Mouse (Mus musculus) heart, embryonic 10.5 days (tissue): Measurements from ENCODE around the gene Ptpro. TPM values are rescaled to one million over a fixed set of nuclear protein-coding genes. Genes with fewer than 3 reads are reported as not detected.

ENCODE experiments used
- DNase-seq: peaks from one replicate; pipeline ENCODE4 v3.0.0-alpha.2; 2017; ENCODE audit warnings: low spot score
- H3K27ac ChIP-seq: fragments of 300-500 bp; sonication (generic); 2 replicates; pipeline ENCODE4 v1.5.1; 2016; ENCODE audit warnings: mild to moderate bottlenecking
- H3K27me3 ChIP-seq: fragments of 300-500 bp; sonication (generic); 2 replicates; pipeline ENCODE4 v1.6.1; 2016; ENCODE audit warnings: mild to moderate bottlenecking; ENCODE audit not compliant: poor library complexity, insufficient read depth, severe bottlenecking
- H3K36me3 ChIP-seq: fragments of 300-500 bp; sonication (generic); 2 replicates; pipeline ENCODE4 v1.6.1; 2016; ENCODE audit warnings: mild to moderate bottlenecking, moderate library complexity
- H3K4me1 ChIP-seq: fragments of 300-500 bp; sonication (generic); 2 replicates; pipeline ENCODE4 v1.6.1; 2016; ENCODE audit warnings: mild to moderate bottlenecking
- H3K4me3 ChIP-seq: fragments of 300-500 bp; sonication (generic); 2 replicates; pipeline ENCODE4 v1.5.1; 2016; ENCODE audit warnings: mild to moderate bottlenecking, moderate library complexity
- H3K9me3 ChIP-seq: fragments of 300-500 bp; sonication (generic); 2 replicates; pipeline ENCODE4 v1.6.1; 2016; ENCODE audit warnings: mild to moderate bottlenecking, moderate library complexity
- WGBS: fragments of 180-500 bp; shearing (Covaris S2); methylation state at CpG from one replicate; pipeline ENCODE4 v1.1.7; 2016; 5-methylcytosine and 5-hydroxymethylcytosine counted together
- polyA plus RNA-seq: library from polyadenylated mRNA; unstranded; fragments of >200 nt; fragmentation: Nextera tagmentation; extraction: Ambion mirVana; gene quantifications from 2 replicates; pipeline ENCODE4 v1.2.1, GENCODE M21; 2016

The Ptpro gene
- polyA plus RNA-seq, 1 experiment from 2014 or later = 0.72 TPM

DNA sequence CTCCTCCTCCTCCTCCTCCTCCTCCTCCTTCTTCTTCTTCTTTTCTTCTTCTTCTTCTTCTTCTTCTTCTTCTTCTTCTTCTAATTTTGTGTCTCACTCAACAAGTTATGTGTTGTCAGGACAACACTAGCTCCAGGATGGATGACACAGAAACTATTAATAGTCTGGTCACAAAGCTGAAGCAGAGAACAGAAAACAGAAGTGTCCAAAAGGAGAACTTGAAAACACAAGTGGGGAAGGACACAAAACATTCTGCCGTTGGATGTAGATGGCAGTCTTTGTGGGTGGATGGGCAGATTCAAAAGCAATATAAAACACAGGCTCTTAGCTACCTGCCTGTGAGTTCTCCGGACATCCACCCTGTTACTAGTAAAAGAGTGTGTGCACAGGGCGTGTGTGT lies 158.4 kb downstream of the Ptpro start:
- Histone ChIP-seq H3K4me1 (peaks cover 6% of the 10 kb centered on the region; the same call in 1 of the 2 replicates), H3K4me3 (no peak overlapping the region), H3K36me3 (no peaks in the 10 kb centered on the region), H3K27ac (peak overlapping the region; percentile 77), H3K9me3 (0 out of 2 replicates have a peak, but pooled peaks cover 2% of the 10 kb centered on the region), H3K27me3 (no peaks in the 10 kb centered on the region)
- WGBS = 54% methylated on average over 3 of the region's 3 CpGs
- DNase-seq = no peak

DNA sequence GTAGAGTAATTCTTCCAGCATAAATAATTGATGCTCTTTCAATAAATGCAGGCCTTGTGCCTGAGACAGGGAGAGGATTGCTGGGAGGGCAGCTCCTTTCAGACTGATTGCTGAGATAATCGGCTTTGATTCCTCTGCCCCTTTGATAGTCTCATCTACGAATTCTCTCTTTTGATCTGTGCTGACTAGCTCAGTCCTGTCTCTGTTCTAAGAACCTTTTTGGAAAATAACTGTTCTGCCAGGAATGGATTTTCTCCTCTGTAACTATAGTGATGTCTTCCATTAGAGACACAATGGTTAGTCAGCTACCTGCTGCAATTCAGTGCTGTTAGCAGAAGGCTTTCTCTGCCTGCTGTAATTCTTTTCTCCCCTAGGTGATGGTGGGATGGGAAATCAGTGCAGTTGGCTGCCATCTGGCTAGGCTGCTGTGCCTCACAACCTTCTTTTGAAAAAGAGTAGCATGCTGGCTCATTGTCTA lies 159.8 kb downstream of the Ptpro start:
- Histone ChIP-seq H3K4me1 (peaks cover 6% of the 10 kb centered on the region; the same call in 1 of the 2 replicates), H3K4me3 (no peak overlapping the region), H3K27ac (peak overlapping the region; percentile 47; the same call in 1 of the 2 replicates), H3K9me3 (0 out of 2 replicates have a peak, but pooled peaks cover 2% of the 10 kb centered on the region), H3K27me3 (no peaks in the 10 kb centered on the region), H3K36me3 (no peaks in the 10 kb centered on the region)
- DNase-seq = no peak
- 62% methylated on average over 2 of the region's 2 CpGs for WGBS

DNA sequence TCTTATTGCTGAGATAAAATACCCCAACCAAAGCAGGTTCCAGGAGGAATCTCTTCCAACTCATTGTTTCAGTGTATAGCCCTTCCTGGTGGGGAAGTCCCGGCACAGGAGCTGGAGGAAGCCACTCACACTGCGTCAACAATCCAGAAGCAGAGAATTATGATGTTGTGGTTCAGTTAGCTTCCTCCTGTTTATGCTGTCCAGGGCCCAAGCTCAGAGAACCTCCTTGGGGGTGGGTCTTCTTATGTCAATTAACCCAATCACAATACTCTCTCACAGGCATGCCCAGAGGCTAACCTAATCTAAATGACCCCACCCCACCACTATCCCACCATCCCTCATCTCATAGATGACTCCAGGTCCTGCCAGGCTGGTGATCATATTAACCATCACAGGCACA lies 160.9 kb downstream of the Ptpro start:
- Histone ChIP-seq H3K27me3 (no peaks in the 10 kb centered on the region), H3K4me3 (no peak overlapping the region), H3K9me3 (no peaks in the 10 kb centered on the region), H3K36me3 (no peaks in the 10 kb centered on the region), H3K4me1 (peaks cover 6% of the 10 kb centered on the region; the same call in 1 of the 2 replicates), H3K27ac (no peak overlapping the region)
- WGBS = 65% methylated on average over 2 of the region's 2 CpGs
- DNase-seq = no peak

DNA sequence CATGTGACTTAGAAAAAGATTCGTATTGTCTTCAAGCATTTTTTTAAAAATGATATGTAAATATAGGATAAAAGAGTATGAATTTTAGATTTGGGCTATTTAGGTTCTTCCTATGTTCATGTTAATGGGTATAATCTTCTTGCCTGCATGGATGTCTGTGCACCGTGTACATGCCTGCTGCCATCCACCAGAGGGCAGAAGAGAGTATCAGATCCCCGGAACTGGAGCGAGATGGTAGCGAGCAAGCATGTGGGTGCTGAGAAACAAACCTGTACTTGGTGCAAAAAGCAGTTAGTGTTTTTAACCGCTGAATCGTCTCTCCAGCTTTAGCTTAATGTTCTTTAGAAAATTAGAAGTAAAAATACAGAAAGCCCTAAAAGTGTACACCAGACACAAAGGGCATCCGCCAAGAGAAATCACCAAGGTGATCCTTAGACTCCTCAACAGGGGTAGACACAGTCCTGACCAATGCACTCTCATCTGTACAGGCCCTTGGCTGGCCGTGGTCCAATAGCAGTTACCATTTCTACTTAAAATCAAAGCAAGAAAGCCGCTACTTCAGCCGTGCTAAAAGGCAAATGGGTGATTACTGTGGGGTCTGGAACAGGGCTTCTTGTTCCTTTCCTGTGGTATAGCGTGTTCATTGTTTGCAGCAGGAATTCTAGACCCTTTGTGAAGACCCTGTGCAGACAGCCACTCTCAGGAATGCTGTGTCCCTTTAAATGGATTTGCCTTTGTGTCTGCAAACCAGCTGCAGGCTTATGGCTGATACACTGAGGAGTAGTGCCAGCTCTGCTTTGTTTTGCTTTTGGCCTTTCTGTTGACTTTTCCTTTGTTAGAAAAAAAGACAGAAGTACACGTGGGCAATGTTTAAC lies 162.6 kb downstream of the Ptpro start:
- Histone ChIP-seq H3K4me1 (no peaks in the 10 kb centered on the region), H3K4me3 (no peak overlapping the region), H3K36me3 (no peaks in the 10 kb centered on the region), H3K9me3 (no peaks in the 10 kb centered on the region), H3K27me3 (no peaks in the 10 kb centered on the region), H3K27ac (no peak overlapping the region)
- 55% methylated on average over 13 of the region's 13 CpGs for WGBS
- DNase-seq = no peak

DNA sequence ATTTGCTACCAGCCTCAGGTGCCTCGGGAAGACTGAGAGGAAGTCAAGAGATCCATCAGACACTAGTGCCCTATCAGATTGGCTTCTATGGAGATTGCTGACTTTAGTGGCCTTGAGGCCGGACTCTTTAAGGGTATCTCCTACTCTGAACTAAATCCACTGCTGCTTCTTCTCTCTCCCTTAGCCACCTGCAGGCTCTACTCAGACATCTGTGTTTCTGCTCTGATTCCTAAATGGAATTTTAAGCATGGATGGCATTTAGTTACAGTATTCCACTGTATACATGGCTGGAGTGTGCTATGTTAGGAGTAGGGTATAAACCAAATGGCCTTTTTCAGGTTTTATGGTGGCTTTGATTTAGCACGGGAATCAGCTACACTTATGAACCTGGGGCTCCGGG lies 170.7 kb downstream of the Ptpro start:
- 83% methylated on average over 4 of the region's 4 CpGs for WGBS
- H3K36me3 ChIP-seq = no peaks in the 10 kb centered on the region
- H3K27ac ChIP-seq = no peak overlapping the region
- H3K4me1 ChIP-seq = peaks cover 20% of the 10 kb centered on the region
- DNase-seq = no peak
- H3K4me3 ChIP-seq = no peak overlapping the region
- no peaks in the 10 kb centered on the region for H3K27me3 ChIP-seq
- H3K9me3 ChIP-seq = no peaks in the 10 kb centered on the region

DNA sequence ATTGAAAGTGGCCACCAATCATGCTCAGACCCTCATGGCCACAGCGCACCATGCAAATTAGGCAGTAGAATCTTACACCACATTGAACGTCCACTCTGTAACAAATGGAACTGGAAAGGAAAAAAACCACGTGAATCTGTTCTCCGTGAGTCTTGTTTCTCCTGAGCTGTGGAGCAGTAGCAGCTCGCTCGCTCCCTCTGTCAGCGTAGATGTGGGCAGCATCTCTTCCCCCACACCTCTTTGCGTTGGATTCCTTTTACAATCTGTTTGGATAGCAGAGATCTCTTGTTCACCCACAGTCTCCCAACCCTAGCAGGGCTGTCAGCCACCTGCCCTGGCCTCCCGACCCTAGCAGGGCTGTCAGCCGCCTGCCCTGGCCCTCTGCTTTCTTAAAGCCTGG lies 171.7 kb downstream of the Ptpro start:
- no peaks in the 10 kb centered on the region for H3K27me3 ChIP-seq
- H3K36me3 ChIP-seq = no peaks in the 10 kb centered on the region
- H3K4me1 ChIP-seq = peaks cover 20% of the 10 kb centered on the region
- WGBS = 71% methylated on average over 10 of the region's 10 CpGs
- peaks cover under 1% of the 10 kb centered on the region; the same call in 1 of the 2 replicates for H3K9me3 ChIP-seq
- DNase-seq = no peak
- no peak overlapping the region for H3K4me3 ChIP-seq
- H3K27ac ChIP-seq = no peak overlapping the region

DNA sequence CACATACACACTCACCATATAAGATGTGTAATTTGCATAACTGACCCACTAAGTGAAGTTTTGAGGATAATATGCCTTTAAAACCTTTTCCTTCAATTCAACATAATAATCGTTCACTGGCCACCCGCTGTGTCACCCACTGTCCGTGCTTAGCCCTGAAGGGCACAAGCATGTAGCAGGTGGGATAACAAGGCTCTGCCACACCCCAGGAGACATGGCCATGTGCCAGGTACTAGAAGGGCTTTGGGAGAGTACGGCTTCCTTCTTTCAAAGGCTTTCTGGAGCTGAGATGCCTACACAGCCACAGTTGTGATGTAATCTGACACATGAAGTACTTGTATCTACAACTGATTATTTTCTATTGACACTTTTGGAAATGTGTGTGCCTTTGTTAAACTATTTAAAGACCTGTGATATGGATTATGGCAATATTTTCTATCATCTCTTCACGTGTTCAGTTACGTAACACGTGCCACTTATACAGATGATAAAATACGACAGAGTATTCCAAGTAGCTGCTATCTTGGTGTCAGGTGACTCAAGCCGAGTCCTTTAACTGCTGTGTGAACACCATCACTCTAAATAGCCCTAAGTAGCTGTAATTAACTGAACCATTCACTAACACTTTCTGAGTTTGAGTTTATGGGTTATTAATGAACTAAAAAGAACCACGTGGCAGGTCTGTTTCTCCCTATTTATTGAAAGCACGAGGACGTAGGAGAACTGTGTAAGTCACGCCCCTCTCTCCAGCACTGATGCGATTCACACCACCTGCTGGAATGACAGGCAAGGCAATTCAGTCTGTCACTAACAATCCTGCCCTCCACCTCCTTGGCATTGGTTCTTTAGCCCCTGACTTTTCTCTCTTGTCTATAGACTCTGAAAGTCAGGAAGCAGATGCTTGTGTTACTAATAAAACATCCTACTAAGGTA lies 173.6 kb downstream of the Ptpro start:
- DNase-seq = no peak
- Histone ChIP-seq H3K27ac (no peak overlapping the region), H3K27me3 (no peaks in the 10 kb centered on the region), H3K36me3 (no peaks in the 10 kb centered on the region), H3K4me1 (peaks cover 20% of the 10 kb centered on the region), H3K4me3 (no peak overlapping the region), H3K9me3 (peaks cover 4% of the 10 kb centered on the region; the same call in 1 of the 2 replicates)
- WGBS = 55% methylated on average over 14 of the region's 14 CpGs

DNA sequence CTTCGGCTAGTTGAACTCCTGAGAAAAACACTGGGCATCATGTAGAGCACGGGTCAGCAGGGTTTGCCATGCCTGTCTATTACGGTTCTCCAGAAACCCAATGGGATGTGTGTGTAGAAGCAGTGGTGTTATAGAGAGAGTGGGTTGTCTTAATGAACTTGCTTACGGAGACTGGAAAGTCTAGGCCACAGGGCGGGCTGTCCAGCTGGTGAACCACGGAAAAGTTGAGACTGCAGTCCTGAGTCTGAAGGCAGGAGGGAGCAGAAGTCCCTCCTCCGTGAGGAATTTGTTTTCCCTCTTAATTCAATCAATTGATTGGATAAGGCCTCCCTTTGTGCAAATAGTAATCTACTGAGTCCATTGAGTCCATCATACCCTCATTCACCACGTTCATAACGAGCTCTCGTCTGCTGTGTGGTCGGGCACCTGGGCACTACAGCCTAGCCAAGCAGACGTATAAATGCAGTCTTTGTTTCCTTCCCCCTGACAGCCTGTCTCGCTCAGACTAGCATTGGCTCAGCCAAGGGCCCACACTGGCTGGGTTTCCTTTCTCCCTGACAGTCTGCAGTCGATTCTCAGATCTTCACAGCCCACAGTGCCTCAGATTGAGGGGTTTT lies 181.5 kb downstream of the Ptpro start:
- no peak overlapping the region for H3K27ac ChIP-seq

DNA sequence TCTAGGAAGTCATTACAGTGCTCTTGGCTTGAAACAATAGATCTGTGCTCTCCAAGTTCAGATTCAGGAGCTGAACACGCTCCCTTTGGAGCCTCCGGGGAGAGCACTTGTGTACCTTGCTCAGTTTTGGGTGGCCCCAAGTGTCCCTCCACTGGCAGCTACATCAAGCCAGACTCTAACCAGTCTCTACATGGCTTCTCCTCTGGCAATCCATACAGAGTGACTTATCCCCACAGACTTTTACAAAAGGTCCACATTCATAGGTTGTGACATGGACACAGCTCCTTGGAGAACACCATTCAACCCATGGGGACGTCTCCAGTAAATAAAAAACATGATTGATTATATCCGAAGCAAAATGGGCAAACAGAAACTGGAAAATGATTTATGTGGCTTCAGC lies 185.4 kb downstream of the Ptpro start:
- Histone ChIP-seq H3K4me1 (peaks cover 13% of the 10 kb centered on the region; the same call in 1 of the 2 replicates), H3K27ac (no peak overlapping the region), H3K36me3 (no peaks in the 10 kb centered on the region), H3K27me3 (no peaks in the 10 kb centered on the region), H3K4me3 (no peak overlapping the region), H3K9me3 (no peaks in the 10 kb centered on the region)
- no peak for DNase-seq
- WGBS = 77% methylated on average over 4 of the region's 4 CpGs

More for the DNA sequence above, 181.5 kb downstream of the Ptpro start:
- 66% methylated on average over 14 of the region's 14 CpGs for WGBS
- no peak for DNase-seq
- H3K9me3 ChIP-seq = peaks cover 4% of the 10 kb centered on the region; the same call in 1 of the 2 replicates
- H3K27me3 ChIP-seq = no peaks in the 10 kb centered on the region
- H3K4me1 ChIP-seq = no peaks in the 10 kb centered on the region
- no peaks in the 10 kb centered on the region for H3K36me3 ChIP-seq
- H3K4me3 ChIP-seq = no peak overlapping the region

DNA sequence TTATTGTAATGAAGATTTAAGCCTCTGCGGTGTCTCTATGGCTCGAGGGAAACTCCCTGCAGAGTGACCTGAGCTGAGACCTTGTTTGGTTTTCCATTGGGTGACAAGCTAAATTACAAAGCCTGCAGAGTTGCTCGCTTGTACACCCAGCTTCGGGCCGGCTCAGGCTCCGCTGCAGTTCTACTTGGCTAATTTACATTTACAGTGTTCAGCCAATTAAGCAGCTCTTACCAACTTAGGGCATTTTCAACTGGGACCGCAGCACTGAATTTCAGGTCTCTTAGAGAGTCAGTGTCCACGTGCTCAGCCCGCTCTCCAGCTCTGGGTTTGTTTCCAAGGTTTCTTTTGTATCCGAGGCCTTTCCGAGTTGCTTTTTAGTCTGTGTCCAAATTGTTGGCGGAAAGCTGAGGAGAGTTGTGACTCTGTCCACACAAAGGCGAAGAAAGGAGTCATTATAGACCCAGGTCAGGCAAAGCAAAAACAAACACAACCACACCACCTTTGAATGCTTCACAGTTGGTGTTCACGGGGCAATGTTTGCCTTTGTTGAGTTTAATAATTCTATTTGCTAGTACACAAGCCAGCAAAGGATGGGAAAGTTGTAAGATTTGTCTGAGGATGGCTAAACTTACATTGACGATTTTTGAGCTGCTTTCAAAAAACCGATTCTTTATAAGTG lies 185.9 kb downstream of the Ptpro start:
- Histone ChIP-seq H3K36me3 (no peaks in the 10 kb centered on the region), H3K27ac (no peak overlapping the region), H3K4me3 (no peak overlapping the region), H3K27me3 (no peaks in the 10 kb centered on the region), H3K9me3 (no peaks in the 10 kb centered on the region), H3K4me1 (peaks cover 13% of the 10 kb centered on the region; the same call in 1 of the 2 replicates)
- DNase-seq = no peak
- 63% methylated on average over 16 of the region's 16 CpGs for WGBS

DNA sequence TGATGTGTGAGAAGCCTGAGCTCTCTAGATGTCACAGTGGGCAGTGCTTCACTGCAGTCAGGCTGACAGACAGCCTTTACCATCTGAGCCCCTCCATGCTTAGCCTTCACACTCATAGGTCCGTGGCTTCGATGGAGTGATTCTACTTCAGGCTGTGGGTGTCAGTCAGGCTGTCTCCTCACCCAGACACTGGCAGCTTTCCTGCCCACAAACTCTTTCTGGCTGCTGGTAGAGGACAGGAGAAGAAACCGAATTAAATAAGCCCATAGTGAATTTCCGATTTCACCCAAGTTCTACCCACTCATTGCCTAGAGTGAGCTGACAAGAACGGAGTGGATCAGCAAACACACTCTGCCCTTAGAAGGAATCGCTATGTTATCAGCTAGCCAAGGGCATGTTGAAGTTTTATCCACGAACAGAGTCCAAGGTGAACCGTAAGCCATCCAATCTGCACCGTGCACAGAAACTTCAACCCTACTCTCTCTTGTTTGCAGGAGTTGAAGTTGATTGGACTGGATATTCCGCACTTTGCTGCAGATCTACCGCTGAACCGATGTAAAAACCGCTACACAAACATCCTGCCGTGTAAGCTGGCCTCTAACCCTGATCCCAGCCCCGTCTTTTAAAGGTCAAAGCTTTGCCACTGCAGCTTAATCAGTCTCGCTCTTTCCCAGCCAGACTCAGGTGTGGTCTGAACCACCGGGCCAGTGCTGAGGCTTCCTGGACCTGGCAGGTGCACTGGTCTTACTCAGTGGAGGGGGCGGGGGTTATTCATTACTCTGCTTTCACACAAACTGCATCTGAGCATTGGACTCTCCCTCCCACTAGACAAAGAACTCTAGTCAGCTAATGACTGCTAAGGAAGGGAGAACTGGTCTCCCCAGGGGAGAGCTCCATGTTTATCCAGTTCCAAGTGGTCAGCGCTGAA lies 188.7 kb downstream of the Ptpro start:
- DNase-seq = no peak
- WGBS = 74% methylated on average over 19 of the region's 19 CpGs
- peaks cover 13% of the 10 kb centered on the region; the same call in 1 of the 2 replicates for H3K4me1 ChIP-seq
- no peaks in the 10 kb centered on the region for H3K27me3 ChIP-seq
- H3K36me3 ChIP-seq = no peaks in the 10 kb centered on the region
- no peak overlapping the region for H3K4me3 ChIP-seq
- no peaks in the 10 kb centered on the region for H3K9me3 ChIP-seq
- no peak overlapping the region for H3K27ac ChIP-seq
